Mouse (Mus musculus): ENCODE results near the gene Tapt1.

GRCm38 (mm10) chr5:44147732-44148131 is 78.7 kb downstream of the Tapt1 start:
- no peak for TF ChIP-seq POLR2A (IDR thresholded peaks at IDR 0.05; ENCODE audit: insufficient read depth, low read depth, low read length)
- no peak for TF ChIP-seq EP300 (IDR thresholded peaks at IDR 0.05; ENCODE audit: insufficient read depth, low read depth, low read length)

Data from heart, adult 2 months (tissue).